Mouse (Mus musculus) kidney, adult 11 months (tissue): Measurements from ENCODE around the gene Srgap2.
"Not testable (repeated sequence)": the region's sequence is repeated elsewhere in the genome, so short reads cannot be mapped to it uniquely, and the experiment has no call there.

Experiments used
- DNase-seq: peaks from one replicate; pipeline ENCODE4 v3.0.0; 2022

The Srgap2 gene

DNA sequence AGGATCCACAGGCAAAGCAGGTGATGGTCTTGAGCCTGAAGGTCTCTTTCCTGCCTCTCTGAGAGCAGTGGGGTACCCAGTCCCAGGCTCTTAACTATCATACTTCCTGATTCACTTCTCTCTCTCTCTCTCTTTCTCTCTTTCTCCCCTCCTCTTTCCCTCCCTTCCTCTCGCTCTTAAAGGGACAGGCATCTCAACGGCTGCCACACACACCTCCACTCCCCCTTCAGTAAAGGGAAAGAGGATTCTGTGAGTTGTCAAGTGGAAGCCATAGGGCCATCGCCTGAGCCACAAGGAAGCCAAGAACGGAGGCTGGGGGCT, 247.7 kb downstream of the Srgap2 start, which contains the start of gene Ikbke:
Gene Ikbke (minus strand): TSS at position 151 of the 321 bp plus-strand sequence.
- no peak for DNase-seq

DNA sequence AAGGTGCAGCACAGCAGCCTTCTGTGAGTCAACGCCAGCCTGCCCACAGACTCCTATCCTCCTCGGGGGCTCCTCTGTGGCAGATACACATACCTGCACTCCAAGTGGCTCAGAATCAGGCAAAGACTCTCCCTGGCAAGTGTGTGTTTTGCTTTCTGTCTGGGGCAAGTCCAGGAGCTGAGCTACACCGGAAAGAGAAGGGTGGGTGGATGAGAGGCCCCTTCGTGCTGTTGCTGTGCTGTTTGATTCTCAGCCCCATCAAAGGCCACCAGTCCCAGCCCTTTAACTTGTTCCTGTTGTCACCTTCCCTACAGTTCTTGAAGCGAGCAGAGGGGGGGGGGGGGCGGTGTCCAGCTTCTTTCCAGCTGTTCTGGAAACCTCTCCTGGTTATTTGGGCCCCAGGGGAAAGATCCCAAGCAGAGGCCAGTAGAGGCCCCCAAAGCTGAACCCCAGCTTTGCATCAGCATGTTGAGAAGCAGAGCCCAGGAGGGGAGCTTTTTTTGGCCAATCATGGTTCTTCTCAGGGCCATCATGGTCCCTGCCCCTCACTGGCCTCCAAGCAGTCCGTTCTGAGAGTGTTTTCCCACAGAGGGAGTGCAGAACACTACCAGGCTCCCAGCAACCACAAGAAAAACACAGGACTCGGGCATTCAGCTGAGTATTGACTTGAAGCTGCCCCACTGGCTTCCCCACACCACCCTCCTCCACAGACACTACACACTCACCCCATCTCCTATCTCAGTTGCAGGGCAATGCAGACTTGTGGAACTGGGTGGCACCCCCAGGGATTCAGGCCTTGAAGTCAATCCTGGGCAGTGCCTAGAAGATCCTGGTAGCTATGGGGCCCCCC, 248.3 kb downstream of the Srgap2 start:
- no peak for DNase-seq

DNA sequence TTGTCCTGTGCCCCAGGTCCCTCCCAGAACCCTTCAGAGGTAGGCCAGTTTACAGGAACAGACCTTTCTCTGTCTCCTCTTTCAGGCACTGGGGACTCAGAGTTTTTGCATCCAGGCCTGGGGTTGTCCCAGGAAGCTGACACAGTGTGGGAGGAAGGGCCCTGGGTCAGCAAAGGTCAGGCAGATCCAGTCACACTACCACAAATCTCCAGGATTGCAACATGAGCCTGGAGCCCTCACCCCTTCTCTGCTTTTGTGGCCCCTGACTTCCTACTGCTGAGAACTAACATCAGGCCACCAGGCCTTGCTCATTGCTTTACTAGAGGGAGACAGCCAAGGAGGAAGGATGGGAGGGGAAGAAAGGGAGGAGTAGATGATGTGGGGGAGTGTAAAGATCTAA, 250.3 kb downstream of the Srgap2 start:
- peak; percentile 49 for DNase-seq

DNA sequence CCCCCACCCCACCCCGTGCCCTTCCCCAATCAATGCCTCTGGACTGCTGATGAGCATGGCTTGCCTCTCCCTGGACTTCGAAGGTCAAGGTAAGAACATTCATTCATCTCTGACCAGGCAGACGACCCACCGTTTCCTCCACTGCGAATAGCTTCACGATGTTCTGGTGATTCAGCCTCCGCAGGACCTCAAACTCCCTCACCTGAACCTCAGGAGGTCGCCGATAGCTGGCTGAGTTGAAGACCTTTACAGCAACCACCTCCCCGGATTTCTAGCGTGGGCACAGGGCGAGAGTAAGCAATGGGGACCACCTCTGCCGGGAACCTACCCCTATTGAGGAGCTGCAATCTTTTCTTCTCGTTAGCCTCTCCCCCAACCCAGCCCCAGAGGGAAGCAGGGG, 251.6 kb downstream of the Srgap2 start:
- DNase-seq: no peak

DNA sequence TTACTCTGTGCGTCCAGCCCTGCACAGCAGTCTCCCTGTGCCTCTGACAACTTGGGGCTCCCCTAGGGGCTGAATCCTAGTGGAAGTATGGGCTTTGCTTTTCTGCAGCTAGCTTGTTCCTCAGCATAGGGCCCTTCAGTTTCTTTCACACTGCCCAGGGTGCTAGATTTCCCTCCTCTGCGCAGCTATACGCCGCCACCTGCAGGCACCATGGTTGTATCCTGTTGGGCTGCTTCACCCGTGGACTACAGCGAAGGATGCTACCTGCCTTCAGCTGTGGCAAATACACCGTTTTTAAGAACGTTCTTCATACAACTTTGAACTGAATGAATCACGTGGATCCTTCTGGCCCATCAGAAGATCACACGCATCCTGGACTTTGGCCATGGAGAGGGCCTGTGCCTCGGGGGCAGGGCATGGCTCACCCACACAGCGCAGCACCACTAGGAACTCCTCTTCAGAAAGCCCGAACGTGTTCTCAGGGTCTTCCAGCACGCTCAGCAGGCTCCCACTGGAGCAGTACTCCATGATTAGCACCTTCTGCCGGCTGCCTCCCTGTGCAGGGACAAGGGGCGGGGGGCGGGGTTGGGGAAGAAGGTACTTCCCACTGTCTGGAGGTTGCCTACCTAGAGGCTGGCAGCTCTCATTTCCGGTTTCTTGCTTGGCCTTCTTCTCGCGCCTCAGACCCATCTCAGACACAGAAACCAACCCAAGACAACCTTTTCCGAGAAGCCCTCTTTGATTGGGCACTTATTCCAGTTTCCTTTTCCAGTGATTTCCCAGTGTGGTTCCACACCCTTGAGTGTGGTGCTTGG, 252.2 kb downstream of the Srgap2 start:
- peak; percentile 81 for DNase-seq

DNA sequence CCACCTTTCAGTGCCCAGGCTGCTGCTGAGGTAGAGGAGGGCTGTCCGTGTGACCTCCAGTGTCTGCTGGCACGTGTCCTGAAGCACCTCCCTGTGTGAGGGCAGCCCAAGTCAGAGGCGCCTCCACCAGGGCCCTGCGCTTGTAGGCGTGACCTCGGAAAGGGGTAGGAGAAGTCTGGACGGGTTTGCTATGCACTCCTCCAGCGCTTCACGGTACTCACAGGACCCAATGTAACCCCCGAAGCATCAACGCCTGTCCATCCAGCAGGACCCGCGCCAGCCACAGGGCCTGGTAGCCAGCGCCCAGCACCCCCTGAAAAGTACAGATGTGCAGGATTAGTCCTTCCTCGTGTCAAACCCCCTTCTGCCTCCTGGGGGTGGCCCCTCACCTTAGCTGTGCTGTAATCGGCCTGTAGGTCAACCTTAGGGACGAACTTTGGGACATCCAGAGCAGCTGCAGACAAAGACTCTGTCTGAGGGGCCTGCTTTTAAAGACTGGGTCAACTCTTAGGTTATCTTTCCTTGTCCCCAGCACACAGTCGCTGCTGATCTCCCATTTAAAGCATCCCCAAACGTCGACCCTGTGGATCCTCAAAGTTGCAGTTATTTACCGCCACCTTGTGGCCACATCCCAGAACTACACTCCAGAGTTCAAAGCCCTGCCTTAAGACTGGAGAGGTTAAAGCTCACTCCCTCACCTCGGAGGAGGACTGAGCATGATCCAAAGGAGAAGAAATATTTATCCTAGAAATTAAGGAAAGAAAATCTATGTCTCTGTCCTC, 257.2 kb downstream of the Srgap2 start:
- peak; percentile 60 for DNase-seq

DNA sequence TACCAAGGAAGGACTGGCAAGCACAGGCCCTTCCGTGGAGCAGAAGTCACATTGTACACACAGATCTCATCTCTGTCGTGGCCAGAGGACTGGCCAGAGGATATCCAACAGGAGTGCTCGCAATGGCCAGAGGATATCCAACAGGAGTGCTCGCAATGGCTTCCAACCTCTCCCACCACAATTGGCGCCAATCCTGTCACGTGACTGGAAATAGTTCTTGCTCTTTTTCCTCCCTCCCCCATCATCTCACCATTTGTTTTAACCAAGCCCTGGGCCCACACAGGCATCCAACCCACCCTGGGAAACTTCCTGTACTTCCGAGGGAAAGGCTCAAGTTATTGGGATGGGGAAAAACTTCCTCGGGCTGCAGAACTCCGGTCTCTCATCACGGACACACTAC, 258.4 kb downstream of the Srgap2 start:
- DNase-seq: no peak

DNA sequence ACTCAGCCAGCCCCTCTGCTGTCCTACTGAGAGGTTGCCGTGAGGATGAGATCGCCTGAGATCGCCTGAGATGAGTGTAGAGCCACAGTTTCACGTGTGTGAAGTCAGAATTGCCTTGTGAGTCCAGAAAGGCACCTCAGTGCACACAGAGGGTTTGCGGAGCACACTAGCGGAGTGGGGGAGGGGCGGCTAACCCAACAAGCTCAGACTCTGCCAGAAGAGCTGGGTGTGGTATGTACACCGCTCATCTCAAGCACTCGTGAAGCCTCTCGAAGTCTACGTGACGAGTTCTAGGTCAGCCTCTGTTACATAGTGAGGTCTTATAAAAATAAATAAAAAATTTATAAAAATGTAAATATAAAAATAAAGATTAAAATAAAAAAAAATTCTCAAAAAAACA, 263.2 kb downstream of the Srgap2 start:
- no peak for DNase-seq

DNA sequence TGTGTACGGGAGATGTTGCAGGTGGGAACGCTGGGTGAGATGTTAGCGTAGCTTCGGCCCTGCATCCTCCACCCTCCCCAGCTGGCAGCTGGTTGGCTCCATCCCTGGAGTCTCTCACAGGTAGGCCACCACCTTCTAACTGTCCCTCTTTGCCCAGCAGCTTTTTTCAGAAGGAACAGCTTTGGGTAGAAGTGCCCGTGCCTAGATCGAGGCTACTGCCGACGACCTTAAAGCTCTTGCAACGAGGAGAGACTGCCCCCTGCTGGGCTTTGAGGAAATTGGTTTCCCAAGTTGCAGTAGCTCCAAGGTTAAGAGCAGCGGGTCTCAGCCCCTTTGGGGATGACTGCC, 266.9 kb downstream of the Srgap2 start:
- DNase-seq: no peak

DNA sequence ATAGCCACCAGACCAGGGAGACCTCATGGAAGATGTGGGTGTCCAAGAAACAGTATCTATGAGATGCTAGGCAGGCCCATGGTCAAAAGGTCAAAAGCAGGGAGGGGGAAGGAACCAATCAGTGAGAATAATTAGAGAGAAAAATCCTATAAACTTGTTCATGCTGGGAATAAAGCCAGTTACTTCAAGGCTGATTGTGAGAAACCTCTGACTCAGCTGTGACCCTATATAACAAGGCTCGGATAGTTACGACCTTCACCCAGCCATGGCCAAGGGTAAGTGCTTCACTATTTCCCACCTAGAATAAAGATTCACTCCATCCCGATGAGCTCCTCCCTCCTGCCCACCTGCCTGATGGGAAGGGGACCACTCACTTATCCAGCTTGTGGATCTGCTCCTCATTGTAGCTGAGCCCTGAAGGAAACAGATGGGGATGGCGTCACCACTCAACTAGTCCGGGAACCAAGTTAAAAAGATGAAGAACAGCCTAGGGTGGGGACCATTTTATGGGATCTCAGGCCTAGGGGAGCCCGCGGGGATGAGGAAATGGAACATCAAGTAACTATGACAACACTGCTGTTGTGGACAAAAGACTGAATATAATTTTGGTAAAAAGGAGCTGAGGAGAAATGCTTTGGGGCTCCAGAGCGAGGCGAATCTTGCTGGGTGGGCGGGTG, 267.4 kb downstream of the Srgap2 start:
- DNase-seq: no peak

DNA sequence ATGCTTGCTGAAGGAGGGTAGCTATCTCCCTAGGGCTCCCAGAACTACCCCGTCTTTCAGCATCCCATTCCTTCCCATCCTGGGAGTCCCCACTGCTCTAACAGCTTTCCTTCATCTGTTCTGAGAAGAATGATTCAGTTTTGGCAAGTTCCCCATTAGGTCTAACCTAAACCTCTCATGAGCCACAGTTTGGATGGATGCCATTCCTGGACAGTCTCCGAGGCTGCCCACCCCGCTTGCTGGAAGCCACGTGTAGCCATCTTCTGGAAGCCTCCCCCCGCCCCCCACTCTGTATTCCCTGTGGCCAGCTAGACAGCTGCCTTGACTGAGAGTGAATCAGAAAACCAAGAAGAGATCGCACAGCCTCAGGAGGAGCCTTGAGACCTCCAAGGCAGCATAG, 269.9 kb downstream of the Srgap2 start:
- DNase-seq: no peak

DNA sequence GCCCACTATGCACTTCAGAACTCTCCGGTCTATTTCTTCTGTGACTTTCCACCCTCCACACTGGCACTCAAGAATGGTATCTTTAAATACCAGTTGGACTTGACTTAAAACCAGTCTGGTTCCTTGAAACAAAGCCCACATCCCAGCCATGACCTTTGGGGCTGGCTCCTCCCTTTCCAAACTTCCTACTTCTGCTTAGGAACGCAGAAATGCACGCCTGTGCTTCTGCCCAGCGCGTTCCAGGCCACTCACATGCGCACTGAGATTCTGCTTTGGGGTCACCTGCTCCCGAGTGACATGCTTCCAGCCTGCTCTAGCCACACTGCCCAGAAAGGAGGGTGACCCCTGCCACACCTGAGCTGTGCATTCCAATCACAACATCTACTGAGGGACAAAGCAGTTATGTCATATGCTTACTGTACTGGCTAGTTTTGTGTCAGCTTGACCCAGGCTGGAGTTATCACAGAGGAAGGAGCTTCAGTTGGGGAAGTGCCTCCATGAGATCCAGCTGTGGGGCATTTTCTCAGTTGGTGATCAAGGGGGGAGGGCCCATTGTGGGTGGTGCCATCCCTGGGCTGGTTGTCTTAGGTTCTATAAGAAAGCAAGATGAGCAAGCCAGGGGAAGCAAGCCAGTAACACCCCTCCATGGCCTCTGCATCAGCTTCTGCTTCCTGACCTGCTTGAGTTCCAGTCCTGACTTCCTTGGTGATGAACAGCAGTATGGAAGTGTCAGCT, 274.5 kb downstream of the Srgap2 start:
- not testable (repeated sequence) for DNase-seq

DNA sequence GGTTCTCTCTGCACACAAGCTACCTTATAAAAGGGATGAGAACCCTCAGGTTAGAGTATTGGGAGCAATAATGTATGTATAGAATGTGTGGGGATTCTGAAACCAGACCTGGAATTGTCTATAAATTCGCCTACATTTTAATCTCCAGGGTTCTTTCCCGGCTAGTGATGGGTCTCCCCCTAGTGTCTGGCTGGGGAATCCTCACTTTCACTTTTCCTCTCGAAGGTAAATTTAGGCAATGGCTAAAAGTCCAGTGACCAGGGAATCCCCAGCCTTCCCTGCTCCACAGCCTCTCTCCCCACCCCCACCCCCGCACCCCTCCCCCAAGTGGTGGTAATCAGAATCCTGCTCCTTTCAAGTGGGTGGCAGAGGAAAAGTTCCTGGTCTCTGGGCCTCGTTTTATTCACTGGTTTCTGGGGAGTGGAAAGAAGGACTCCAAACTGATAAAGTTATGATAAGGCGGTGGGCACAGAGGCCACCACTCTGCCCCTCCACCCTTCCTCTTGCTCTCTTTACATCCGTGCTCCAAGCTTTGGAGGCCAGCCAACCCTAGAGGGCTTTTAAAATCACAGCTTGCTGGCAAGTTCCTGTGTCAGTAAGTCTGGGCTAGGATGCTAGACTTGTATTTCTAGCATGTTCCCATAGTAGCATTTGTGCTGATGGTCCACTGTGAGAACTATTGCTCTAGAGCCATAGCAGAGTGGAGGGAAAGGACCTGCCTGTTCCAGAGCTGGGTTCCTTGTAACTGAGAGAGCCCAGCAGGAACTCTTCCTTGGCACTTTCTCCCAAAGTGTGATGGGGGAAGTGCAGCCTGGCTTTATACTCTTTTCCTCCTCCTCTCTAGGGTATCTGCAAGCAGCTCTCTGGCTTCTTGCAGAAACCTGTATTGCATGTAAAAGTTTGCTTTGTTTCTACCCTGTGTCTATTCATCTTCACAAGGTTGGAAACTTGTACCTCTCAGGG, 280.4 kb downstream of the Srgap2 start:
- DNase-seq: peak; percentile 48

DNA sequence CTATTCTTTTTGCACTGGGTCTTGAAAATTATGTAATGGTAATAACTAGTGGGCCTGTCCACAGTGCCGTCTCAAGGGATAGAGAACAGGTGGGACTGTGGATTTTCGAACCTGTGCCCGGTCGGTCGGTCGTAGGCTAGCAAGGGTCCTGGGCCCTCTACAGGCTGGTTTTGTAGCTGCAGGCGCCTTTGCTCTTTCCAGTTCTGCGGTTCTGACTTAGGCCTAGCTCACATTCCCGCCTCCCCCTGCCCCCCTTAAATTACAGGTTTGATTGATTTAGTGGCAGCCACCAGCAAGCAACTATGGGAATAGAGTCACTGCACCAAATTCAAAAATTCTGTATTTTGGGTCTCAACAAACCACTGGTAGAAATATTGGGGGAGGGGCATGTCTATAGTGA, 281.2 kb downstream of the Srgap2 start:
- peak; percentile 50 for DNase-seq

DNA sequence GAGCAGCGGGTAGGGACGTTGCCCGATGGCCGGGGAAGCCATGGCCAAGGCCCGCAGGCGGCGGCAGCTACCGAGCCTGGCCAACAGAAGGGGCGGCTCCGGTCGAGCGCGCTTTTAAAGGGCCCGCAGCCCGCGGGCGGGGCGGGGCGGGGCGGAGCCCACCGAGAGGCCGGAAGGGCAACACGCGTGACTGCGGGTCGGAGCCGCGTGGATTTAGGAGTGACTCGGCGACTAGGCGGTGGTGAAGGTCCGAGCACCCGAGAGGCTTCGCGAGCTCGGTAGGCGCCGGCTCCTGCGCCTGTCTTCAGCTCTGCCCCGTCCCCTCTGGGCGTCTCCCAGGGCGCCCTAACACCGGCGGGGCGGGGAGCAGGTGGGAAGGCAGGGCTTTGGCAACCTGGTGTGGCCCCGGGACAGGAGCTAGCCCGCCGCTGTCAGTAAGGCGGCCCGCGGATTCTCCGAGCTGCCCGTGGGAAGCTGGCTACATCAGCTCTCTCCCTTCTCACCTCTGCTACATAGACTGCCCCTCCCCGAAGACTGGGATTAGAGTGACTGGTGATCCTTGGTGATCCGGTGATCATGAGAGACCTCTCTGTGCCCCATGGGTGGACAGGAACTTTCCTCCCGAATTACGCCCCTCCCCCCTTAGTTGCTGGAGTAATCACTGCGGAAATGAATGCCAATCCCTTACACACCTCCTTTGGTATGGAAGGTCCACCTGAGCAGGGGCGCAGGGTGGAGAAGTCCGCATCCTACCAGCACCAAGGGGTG, 281.9 kb downstream of the Srgap2 start, which contains the start of gene Rassf5:
Gene Rassf5 (minus strand): TSS at position 170 of the 768 bp plus-strand sequence.
- peak; percentile 76 for DNase-seq

DNA sequence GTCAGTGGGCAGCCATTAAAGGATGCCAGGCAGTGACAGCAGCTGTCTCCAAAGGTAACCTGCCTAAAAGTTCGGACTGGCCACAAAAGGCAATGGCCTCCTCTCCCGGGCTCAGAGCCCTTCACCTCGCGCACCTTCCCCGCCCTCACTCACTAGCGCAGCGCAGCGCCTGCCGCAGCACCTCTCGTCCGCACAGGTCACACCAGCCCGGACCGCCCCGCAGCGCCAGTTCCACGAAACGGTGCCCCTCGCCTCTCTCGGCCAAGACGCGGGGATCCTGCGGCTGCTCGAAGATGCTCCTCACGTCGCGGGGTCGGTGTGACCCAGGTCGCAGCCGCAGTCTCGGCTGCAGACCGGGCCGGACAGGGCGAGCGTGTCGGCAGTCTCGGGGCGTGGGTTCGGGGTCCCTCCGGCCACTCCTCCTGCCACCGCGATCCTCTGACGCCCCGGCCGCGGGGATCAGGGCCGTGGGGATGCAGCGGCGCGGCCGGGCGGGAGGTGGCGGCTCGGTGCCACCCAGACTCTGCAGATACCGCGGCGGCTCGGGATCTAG, 282.5 kb downstream of the Srgap2 start:
- no peak for DNase-seq

DNA sequence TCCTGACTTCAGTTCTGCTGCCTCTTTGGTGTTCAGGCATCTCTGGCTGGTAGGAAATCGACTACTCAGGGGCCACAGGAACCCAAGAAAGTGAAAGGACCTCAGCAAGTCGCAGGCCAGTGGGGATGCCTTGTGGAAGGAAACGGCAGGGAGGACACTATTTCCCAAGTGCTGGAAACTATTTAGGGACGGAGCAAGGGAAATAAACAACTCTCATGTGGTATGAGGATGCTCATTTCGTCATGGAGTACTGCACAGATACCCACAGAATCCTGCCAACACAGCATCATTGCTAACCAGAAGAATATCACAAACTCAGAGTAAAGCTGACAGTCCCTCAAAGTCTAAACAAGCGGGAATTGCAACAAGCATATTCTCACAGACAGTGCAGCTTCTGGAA, 284.2 kb downstream of the Srgap2 start:
- no peak for DNase-seq

DNA sequence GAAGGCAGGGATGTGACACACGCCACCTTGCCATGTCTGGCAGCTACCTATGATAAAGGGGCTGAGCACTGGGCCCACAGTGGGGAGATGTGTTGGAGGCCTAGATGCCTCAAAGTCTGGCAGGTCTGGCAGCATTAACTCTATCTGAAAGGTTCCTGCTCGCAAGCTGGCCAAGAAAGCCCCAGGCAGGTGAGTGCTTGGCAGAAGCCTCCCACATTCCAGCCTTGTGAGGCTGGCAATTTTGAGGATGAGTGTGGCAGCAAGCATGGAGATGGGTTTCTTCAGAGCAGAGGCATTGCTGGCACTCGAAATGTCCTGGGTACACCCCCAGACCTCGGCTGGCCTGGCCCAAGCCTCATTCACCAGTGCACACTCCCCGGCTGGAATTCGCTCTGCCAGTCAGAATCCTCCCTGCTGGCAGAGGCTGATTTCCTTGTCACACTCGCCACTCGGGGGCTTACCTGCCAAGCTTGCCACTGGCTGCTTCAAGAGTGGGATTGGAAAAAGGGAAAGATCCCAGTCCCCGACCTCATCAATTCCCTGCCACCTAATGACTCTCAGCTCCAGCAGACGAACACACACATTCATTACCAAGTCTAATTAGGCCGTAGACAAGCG, 287.5 kb downstream of the Srgap2 start:
- no peak for DNase-seq

DNA sequence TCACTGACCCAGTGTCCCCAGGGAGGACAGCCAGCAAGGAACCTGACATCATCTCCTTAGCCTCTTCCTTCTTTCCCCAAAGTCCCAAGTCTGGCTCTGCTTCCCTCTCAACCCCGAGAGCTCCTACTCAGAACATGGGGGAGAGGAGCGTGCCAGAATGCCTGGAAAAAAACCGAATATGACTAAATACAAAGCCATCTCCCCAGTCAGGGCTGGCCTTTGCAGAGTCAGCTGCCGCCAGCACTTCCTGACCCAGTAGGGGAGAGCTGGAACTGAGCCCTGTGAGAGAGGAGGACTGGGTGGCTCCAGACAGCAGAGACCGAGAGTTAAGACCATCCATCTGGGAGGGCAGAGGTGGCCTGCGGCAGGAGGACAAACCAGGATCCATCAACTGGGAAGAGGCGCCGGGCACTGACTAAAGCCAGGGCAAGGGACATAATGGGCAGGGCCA, 288.2 kb downstream of the Srgap2 start:
- DNase-seq: peak; percentile 69
